Mouse (Mus musculus): Measurements from ENCODE around the gene Gfm1. TPM values are rescaled to one million over a fixed set of nuclear protein-coding genes. Genes with fewer than 3 reads are reported as not detected.

Gene Gfm1
- 26.2 and 30.4 TPM in 2 replicates for polyA plus RNA-seq (2012; rRNA removed)
- 40.9 and 45.1 TPM in 2 replicates for polyA plus RNA-seq (2014; fragmentation: Nextera tagmentation; extraction: Ambion mirVana)

GRCm38 (mm10) chr3:67429999-67430380, at the start of gene Gfm1:
TSS of gene Gfm1 (plus strand) at chr3:67430096.
- H3K36me3 ChIP-seq (ENCODE audit: control insufficient read depth, insufficient read depth, low read length) = peaks cover 27% of the 10 kb centered on the region
- no peaks in the 10 kb centered on the region for H3K27me3 ChIP-seq (ENCODE audit: control insufficient read depth, insufficient read depth, low read length)
- ATAC-seq (ENCODE audit: low FRiP score, low read depth) = peak; percentile 92
- H3K4me2 ChIP-seq (replicated peaks; ENCODE audit: low read depth, low read length, severe bottlenecking) = peak within 1 kb of the TSS; percentile 64
- H3K4me3 ChIP-seq (replicated peaks; ENCODE audit: low read length) = peak within 1 kb of the TSS; percentile 63
- H3K9ac ChIP-seq (ENCODE audit: low read depth, low read length, severe bottlenecking) = peak within 1 kb of the TSS; percentile 68
- WGBS = under 1% methylated on average over 24 of the region's 24 CpGs
- peak; percentile 65 for DNase-seq (ENCODE audit: low spot score)
- peaks cover 6% of the 10 kb centered on the region; the same call in 1 of the 2 replicates for H3K9me3 ChIP-seq (ENCODE audit: control insufficient read depth, low read length)
- no peak for TF ChIP-seq POLR2A (IDR thresholded peaks at IDR 0.05; ENCODE audit: borderline replicate concordance, extremely low read depth, insufficient read depth, insufficient read length)
- H3K4me1 ChIP-seq (ENCODE audit: control insufficient read depth, insufficient read depth, low read length) = peaks cover 4% of the 10 kb centered on the region; the same call in 1 of the 2 replicates
- H3K27ac ChIP-seq (replicated peaks; ENCODE audit: low read depth, low read length) = no peak within 1 kb of the TSS

DNA sequence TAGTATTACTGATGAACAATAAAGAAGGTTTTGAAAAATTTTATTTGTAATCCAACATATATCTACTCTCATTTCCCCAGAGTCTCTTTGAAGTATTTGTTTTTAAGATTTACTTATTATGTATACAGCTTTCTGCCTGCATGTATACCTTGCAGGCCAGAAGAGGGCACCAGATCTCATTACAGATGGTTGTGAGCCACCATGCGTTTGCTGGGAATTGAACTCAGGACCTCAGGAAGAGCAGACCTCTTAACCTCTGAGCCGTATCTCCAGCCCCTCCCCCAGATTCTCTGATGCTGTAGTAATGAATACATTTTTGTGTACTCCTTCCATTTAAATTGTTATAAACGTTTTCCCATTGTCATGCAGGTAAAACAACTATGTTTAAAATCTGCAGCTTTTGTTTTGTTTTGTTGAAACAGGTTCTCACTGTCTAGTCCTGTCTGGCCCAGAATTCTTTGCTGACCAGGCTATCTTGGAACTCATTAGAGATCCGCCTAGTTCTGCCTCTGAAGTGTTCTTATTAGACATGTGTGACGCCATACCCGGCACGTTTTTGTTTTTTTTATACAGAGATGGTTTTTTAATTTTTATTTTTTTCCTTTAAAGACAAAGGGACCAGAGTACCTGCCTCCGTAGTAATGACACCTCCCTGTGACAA, 428 bp upstream of the Gfm1 start:
- peaks cover 4% of the 10 kb centered on the region; the same call in 1 of the 2 replicates for H3K4me1 ChIP-seq (ENCODE audit: control insufficient read depth, insufficient read depth, low read length)
- ATAC-seq (ENCODE audit: low FRiP score, low read depth) = peak; percentile 73; the same call in 1 of the 2 replicates
- WGBS = 33% methylated on average over 8 of the region's 8 CpGs
- no peaks in the 10 kb centered on the region for H3K27me3 ChIP-seq (ENCODE audit: control insufficient read depth, insufficient read depth, low read length)
- no peak overlapping the region for H3K27ac ChIP-seq (replicated peaks; ENCODE audit: low read depth, low read length)
- H3K36me3 ChIP-seq (ENCODE audit: control insufficient read depth, insufficient read depth, low read length) = peaks cover 26% of the 10 kb centered on the region
- peak overlapping the region; percentile 63 for H3K4me3 ChIP-seq (replicated peaks; ENCODE audit: low read length)
- no peak for DNase-seq (ENCODE audit: low spot score)
- H3K4me2 ChIP-seq (replicated peaks; ENCODE audit: low read depth, low read length, severe bottlenecking) = peak overlapping the region; percentile 64
- peak overlapping the region; percentile 68 for H3K9ac ChIP-seq (ENCODE audit: low read depth, low read length, severe bottlenecking)
- H3K9me3 ChIP-seq (ENCODE audit: control insufficient read depth, low read length) = peaks cover 6% of the 10 kb centered on the region; the same call in 1 of the 2 replicates
- no peak for TF ChIP-seq POLR2A (IDR thresholded peaks at IDR 0.05; ENCODE audit: borderline replicate concordance, extremely low read depth, insufficient read depth, insufficient read length)

DNA sequence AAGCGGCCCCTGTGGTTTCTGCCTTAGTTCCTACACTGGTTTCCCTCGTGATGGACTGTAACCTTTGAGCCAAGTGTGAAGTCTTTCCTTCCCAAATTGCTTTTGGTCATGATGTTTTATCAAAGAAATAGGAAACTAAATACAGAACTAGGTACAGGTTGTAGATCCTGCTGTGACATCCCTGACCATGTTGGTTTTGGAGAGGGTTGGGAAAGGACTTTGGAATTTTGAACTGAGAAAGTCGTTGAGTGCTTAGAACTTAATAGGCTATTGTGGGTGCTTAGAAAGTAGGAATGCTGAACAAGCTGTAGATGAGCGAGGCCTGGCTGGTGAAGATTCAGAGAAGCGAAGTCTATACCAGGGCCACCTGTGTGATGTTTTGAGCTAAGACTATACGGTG, 4.1 kb downstream of the Gfm1 start:
- H3K27ac ChIP-seq (replicated peaks; ENCODE audit: low read depth, low read length) = no peak overlapping the region
- no peak overlapping the region for H3K4me3 ChIP-seq (replicated peaks; ENCODE audit: low read length)
- 87% methylated on average over 6 of the region's 6 CpGs for WGBS
- ATAC-seq (ENCODE audit: low FRiP score, low read depth) (no peak), DNase-seq (ENCODE audit: low spot score) (no peak)
- no peaks in the 10 kb centered on the region for H3K27me3 ChIP-seq (ENCODE audit: control insufficient read depth, insufficient read depth, low read length)
- no peaks in the 10 kb centered on the region for H3K9me3 ChIP-seq (ENCODE audit: control insufficient read depth, low read length)
- no peak overlapping the region for H3K4me2 ChIP-seq (replicated peaks; ENCODE audit: low read depth, low read length, severe bottlenecking)
- H3K36me3 ChIP-seq (ENCODE audit: control insufficient read depth, insufficient read depth, low read length) = peaks cover 61% of the 10 kb centered on the region
- H3K4me1 ChIP-seq (ENCODE audit: control insufficient read depth, insufficient read depth, low read length) = peaks cover 4% of the 10 kb centered on the region; the same call in 1 of the 2 replicates
- no peak overlapping the region for H3K9ac ChIP-seq (ENCODE audit: low read depth, low read length, severe bottlenecking)
- TF ChIP-seq POLR2A (IDR thresholded peaks at IDR 0.05; ENCODE audit: borderline replicate concordance, extremely low read depth, insufficient read depth, insufficient read length) = no peak

- H3K4me1 ChIP-seq (ENCODE audit: control insufficient read depth, insufficient read depth, low read length) = no peaks in the 10 kb centered on the region
- no peak for TF ChIP-seq POLR2A (IDR thresholded peaks at IDR 0.05; ENCODE audit: borderline replicate concordance, extremely low read depth, insufficient read depth, insufficient read length)
- DNase-seq (ENCODE audit: low spot score) = no peak
- no peaks in the 10 kb centered on the region for H3K9me3 ChIP-seq (ENCODE audit: control insufficient read depth, low read length)
- H3K27ac ChIP-seq (replicated peaks; ENCODE audit: low read depth, low read length) = no peak overlapping the region
- H3K27me3 ChIP-seq (ENCODE audit: control insufficient read depth, insufficient read depth, low read length) = no peaks in the 10 kb centered on the region
- no peak for ATAC-seq (ENCODE audit: low FRiP score, low read depth)
- 93% methylated on average over 2 of the region's 2 CpGs for WGBS
- no peak overlapping the region for H3K4me3 ChIP-seq (replicated peaks; ENCODE audit: low read length)
- H3K9ac ChIP-seq (ENCODE audit: low read depth, low read length, severe bottlenecking) = no peak overlapping the region
- no peak overlapping the region for H3K4me2 ChIP-seq (replicated peaks; ENCODE audit: low read depth, low read length, severe bottlenecking)
- peaks cover 59% of the 10 kb centered on the region for H3K36me3 ChIP-seq (ENCODE audit: control insufficient read depth, insufficient read depth, low read length)
These were observed 17.2 kb downstream of the Gfm1 start for GRCm38 (mm10) chr3:67447143-67447542.

DNA sequence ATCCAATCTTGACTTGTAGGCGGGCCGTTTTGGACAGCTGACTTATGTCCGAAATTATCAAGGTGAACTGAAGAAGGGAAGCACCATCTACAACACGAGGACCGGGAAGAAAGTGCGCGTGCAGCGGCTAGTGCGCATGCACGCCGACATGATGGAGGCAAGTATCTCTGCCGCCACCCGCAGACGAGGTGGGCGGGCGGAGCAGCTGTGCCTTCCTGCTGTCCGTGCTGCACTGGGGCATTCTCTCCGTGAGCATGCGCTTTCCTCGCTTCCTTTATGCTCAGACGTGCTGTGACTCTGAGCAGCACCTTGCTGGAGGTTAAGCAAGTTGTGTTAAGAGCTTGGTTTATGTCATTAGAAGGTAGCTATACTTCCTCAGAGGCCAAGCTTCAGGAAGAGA, 19.8 kb downstream of the Gfm1 start:
- Histone ChIP-seq H3K9ac (ENCODE audit: low read depth, low read length, severe bottlenecking) (no peak overlapping the region), H3K4me1 (ENCODE audit: control insufficient read depth, insufficient read depth, low read length) (no peaks in the 10 kb centered on the region), H3K9me3 (ENCODE audit: control insufficient read depth, low read length) (no peaks in the 10 kb centered on the region), H3K36me3 (ENCODE audit: control insufficient read depth, insufficient read depth, low read length) (peaks cover 57% of the 10 kb centered on the region), H3K27ac (replicated peaks; ENCODE audit: low read depth, low read length) (no peak overlapping the region), H3K4me3 (replicated peaks; ENCODE audit: low read length) (no peak overlapping the region), H3K27me3 (ENCODE audit: control insufficient read depth, insufficient read depth, low read length) (no peaks in the 10 kb centered on the region), H3K4me2 (replicated peaks; ENCODE audit: low read depth, low read length, severe bottlenecking) (no peak overlapping the region)
- WGBS = 92% methylated on average over 21 of the region's 21 CpGs
- TF ChIP-seq POLR2A (IDR thresholded peaks at IDR 0.05; ENCODE audit: borderline replicate concordance, extremely low read depth, insufficient read depth, insufficient read length) = no peak
- no peak for DNase-seq (ENCODE audit: low spot score)
- ATAC-seq (ENCODE audit: low FRiP score, low read depth) = no peak
